Mouse (Mus musculus) monocyte, adult 2 months (primary cell): ENCODE results near the gene Sgip1.

Experiments
- DNase-seq, 2 experiments: peaks; one replicate each; pipeline ENCODE4 v3.0.0; 2022; ENCODE audit warnings: low spot score in 2 of 2, low read depth in 1 of 2

Gene Sgip1

DNA sequence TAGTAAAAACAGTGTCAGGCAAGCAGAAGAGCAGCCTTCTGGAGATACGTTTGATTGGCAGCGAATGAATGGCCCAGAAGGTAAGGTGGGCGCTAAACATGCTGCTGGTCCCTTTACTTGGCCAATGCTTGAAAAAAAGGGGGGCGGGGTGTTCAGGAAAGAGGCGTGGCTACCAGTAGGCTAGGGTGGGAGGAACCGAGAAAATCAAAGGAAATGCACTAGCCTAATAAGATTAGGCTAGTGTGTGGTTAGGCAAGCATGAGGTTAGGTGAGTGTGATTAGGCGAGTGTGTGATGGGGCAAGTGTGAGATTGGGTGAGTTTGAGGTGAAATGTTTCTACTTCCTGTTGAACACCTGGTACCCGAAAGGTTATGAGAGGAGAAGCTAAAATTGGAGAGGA is at the start of gene Sgip1:
TSS of gene Sgip1 (plus strand) at position 11 of the 400 bp plus-strand sequence.
- DNase-seq = no peak

DNA sequence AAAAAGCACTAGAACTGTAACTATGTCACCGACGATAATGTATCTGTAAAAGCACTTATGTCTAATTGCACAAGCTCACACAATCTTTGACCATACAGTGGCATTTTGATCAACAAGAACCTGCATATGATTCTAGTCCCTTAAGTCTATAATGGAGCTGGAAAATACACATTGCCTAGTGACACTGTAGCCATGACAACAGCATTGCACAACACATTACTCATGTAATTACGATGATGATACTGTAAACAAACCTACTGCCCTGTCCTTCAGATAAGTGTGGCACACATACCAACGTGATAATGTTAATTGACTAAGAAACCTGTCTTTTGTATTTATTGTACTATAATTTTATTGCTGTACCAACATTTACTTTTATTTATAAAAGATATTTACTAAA is 49.7 kb upstream of the Sgip1 start:
- no peak for DNase-seq

DNA sequence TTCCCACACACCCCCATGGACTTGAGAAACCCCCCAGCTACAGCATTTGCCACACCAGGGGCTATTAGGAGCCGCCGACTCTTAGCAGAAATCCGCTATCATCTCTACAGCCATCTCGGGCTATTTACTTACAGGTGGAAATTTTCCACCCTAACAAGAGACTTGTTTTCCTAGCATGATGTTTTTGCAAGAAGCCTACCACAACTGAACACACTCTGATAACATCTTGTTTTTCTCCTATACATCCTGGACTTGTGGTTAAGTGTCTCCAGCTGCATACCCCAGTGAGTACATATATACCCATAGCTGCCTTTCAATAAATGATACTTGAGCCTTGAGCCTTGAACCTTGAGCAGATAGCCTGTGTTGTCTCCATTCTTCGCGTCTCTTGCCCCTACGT is 43.1 kb upstream of the Sgip1 start:
- DNase-seq = no peak

DNA sequence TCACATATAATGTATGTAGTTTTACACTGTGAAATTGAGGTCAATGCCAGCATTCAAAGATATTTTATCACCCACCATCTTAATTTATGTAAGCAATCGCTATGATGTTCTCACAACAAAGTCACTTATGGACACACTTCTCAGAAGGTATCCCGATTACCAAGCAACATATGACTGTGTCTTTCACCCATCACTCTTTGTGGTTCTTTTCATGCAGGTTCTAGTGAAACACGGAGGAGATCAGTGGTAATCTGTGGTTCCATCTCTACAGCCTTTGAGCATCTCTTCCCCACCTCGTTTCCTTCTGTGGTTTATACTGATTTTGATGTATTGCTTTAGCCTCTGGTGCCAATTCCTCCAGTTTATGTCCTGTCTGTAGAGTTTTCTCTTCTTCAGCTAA is 29.4 kb upstream of the Sgip1 start:
- no peak for DNase-seq

DNA sequence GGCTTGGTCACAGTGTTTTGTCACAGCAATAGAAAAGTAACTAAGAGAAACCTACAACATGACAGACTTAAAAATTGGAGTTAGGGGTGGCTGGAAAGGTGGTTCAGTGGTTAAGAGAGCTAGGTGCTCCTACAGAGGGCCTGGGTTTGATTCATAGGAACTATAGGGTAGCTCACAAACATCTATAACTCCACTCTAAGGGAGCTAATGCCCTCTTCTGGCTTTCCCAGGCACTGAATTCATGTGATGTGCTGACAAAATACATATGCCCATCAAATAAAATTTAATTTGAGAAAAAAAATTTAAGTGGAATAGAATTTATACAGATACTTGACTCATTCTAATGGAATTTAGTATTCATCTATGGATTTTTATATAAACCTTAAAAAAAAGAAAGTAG is 25.6 kb upstream of the Sgip1 start:
- DNase-seq = no peak

DNA sequence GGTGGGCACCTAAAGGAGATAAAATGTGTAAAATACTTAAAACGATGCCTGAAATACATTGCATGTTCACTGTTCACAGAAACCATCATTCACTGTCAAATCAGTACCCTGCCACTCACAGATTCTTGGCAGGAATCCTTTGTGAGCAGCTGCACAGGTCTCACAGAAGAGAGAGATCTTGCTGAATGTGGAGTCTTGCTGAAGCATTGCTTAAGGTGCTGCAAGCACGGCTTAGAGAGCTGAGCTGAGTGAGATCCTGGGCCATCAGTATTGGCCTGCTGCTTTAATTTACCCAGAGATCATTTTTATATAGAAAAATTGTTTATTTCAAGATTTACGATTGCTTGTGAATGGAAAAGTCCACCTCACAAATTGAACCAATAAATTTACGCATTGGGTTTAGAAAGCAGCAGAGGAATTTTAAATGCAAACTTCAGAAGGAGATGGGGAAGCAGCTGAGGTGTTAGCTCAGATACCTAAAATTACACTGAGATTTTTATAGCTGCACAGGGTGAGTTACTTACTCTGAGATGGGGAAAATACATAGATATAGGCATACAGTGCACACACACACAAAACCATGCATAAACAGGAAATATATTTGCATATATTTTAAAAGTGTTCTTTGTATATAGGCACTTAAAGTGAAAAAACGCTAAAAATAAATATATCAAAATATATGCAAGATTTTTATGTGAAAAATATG is 23.8 kb upstream of the Sgip1 start:
- no peak for DNase-seq

DNA sequence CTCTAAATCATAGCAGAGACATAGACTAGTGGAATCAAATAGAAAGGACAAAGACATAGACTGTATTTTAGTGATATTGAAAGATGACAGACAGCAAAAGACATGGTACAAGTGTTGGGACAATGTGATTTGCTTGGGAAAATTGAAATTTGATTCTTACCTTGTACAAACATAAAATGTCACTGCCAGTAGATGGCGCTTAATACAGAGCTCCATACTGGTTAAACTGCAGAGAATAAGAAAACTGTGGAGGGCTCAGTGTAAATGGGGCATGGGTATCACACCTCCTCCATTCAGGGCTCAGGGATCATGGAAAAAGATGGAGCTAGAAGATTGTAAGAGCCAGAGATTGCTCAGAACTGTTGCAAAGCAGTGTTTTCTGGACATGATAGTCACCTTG is 21.6 kb upstream of the Sgip1 start:
- DNase-seq = no peak

DNA sequence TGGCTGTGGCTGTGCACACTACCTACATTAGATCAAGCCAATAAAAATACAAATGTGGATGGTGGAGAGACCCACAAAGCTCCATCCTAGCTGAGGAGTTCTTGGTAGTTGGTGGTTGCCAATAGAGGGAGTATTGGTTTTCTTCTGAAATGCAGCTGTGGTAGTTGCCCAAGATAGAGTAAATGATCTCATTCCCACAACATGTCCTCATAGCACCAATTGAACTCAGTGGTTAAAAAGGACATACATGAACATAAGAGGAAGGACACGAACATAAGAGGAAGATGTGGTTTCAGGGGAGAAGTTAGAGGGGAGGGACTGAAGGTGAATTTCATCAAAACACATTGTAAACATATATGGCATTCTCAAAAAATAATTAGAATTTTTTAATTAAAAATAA is 21.1 kb upstream of the Sgip1 start:
- DNase-seq = peak in 1 of 2 experiments; percentile 6

DNA sequence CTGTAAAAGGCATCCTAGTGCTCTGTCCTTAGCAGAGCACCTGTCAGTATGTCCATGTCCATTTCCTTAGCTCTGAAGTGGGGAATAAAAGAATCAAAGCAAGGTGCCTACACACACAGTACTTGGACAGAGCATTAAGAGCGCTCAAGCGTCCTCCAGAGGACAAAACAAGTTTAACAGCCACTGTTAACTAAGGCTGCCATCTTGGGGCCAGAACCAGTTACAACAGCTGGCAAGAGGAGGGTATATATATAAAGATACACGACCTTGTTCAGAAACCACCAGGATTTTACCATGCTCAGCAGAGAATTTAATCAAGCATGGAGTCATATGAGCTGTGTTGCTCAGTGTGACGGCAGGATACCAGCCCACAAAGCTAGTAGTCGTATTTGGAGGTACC is 16.7 kb upstream of the Sgip1 start:
- no peak for DNase-seq

DNA sequence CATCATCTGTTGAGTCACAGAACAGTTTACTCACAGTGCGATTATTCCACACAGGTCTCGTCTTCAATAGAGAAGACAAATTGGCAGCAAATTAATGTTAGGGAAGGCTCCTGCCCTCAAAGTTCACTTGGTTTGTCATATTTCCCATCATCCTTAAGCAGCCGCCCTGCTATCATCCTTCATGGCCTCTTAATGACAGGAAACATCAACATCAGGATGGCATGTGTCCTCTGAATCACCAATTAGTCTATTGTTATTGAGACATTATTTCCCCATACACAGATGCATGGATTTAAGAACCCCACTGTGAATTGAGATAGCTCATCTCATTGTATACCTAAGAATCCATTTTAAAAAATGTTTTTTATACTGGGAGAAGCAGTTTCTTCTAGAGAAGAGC is 10.1 kb upstream of the Sgip1 start:
- DNase-seq = no peak

DNA sequence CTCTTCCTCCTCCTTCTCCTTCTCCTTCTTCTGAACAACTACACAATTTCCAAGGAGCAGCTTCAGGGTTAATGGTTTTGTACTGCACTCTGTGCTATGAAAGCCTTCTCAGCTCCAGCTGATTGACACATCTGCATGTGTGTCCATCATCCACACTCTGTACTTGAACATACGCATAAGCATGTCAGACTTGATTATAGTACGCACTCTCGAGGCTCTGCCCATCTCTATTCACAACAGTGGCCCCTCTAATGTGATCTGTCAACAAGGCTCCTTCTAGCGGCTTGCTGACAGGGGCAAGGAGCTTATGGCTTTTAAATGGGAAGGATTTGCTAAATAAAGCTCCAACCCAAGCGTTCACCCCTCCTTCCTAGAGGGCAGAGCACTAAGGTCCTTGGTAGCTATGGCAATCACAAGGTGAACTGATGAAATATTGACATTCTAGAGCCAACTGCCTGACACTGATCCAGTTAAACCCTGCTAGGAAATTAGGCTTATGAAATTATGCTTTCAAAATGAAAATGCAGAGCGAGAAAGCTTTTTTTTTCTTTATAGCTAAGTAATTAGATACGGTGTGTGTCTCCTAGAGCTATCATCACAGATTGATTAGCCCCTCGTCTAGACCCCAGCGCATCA is 7.0 kb upstream of the Sgip1 start:
- no peak for DNase-seq

DNA sequence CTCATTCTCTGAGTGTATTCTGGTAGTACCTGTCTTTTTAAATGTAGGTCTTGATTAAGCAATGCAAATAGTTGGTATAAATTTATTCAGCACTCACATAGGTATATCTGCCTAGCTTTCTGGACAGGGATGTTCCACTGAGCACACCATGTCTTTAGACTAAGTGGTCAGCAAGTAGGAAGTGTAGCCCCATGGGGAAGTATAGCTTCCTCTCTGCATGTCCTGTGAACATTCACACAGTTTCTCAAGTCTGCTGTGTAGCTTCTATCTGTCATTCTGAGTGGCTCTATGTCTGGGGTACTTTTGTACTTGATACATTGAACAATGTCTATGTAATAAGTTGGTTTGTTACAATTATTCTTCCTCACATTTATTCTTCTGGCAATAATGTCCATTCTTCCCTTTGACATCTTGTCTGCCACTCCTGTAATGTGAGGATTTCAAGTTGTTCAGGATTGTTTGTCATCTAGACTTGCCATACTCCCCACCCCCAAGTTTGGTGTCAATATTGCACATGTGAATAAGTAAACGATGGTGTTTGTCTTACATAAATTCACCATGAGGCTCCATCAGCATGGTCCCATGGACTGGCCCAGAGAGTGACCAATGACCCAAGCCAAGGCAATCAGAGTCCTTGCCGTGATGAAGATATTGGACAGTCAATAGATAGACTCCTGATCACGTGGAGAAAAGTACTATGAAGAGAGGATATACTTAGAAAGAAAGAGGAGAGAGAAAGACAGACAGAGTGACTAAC is 12.4 kb downstream of the Sgip1 start:
- no peak for DNase-seq

DNA sequence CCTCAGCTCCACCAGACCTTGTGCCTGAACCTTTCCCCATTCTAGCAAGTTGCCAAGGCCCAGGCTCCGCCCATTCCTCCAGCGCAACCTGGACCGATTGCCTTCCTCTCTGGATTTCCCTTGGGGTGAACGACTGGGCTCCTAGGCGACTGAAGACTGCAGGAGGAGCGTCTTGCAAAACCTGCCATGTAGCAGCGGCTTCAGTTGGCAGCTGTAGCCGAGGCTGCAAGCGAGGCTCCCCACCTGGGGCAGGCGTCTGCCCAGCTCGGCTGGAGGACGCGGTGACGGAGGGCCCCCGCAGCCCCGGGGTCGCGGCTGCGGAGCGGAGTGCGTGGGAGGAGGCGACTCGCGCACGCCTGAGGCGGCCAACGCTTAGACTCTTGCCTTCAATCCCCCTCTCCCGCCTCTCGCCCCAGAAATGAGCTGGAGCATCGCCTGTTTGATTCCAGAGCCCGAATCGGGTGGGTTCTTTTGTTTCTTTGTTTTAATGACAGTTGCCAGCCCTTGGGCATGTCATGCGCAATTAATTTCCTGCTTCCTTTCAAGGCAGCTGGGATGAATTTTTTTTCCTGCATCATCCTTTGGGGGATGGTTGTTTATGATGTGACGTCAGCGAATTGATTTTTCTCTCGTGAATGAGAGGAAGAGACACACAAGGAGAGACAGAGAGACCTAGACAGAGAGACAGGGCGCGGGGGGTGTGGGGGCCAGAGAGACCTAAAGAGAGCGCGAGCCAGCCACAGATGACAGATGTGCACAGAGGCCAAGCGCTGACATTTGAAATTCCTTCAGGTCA is 18.2 kb downstream of the Sgip1 start:
- no peak for DNase-seq

DNA sequence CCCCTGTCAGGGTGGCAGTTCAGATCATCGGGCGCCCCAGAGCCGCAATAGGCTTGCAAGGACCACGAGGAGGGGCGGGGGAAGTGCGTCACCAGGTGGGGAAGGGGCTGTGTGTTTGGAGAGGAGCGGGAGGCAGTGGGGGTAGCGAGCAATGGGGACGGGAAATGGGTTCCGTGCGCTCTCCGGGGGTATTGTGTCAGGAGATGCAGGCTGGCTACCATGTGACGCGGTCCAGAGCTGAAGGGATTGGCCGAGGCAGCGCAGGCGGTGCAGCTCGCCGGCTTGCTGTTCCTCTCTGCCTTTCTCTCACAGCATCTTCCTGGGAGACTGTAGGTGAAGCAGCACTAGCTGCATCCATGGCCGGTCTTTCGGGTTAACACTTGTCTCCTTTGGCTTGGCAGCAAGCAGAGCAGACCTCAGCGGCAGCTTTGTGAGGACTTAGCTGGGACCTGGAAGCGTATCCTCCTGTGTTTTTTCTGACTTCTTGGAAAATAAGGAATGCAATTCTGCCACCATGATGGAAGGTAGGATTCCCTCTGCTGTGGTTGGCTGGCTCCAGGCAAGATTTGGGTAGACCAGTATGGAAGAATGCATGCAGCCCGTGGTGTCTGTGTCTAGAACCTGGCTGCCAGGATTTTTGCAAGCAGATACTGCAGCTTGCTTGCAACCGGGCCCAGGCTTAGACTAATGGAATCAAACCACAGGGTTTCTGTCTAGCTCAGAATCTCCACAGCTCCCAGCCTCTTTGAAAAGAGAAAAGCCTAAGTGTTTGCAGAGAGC is 19.1 kb downstream of the Sgip1 start:
- DNase-seq = no peak

DNA sequence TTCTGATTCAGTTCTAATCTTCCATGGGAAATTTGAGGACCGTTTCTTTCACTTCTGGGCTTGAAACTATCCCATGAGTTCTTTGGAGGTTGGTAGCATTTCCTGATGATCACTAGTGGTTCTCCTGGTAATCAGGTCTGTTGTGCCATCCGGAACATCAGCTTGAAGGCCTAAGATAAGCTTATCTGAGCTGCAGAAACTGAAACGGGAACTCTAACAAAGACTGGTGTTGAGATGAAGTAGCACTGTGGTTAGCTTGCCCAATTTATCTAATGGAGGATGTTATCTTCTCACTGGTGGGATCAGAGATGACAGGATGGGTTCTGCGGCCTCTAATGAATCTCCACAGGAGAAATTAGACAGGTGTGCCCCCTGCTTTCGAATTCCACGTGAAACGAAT is 21.0 kb downstream of the Sgip1 start:
- DNase-seq = no peak

DNA sequence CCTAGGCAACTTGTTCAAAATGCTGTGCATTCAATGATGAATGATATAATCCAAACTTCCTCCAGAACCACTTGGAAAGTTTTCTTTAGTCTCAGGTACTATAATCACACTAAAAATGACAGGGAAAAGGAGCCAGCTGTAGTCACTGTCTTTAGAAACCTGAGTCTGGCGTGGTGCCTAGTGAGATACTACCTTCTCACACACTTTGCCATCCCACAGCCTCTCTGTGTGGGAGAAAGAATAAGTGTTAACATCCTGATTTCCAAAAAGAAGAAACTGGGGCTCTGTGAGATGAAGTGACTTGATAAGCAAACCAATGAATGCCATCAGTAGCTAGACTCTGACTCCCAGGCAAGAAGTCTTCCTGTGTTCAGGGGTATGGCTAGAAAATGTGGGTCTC is 28.0 kb downstream of the Sgip1 start:
- DNase-seq = no peak

DNA sequence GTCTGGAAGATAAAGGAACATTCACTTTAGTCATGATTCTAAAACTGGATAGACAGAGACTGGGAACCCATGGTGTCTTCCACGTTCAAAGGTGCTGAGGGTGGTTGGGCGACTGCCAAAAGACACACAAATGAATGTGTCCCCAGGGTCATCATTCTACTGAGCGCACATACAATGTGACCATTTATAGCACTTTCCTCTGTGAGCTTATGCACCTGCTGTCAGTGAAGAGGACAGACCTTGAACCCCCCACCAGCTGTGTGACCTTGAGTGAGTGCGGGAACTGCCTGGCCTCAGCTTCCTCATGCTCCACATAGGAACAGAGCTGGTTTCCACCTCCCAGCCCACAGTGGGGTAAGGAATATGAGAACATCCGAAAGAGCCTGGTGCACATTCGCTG is 28.8 kb downstream of the Sgip1 start:
- no peak for DNase-seq

DNA sequence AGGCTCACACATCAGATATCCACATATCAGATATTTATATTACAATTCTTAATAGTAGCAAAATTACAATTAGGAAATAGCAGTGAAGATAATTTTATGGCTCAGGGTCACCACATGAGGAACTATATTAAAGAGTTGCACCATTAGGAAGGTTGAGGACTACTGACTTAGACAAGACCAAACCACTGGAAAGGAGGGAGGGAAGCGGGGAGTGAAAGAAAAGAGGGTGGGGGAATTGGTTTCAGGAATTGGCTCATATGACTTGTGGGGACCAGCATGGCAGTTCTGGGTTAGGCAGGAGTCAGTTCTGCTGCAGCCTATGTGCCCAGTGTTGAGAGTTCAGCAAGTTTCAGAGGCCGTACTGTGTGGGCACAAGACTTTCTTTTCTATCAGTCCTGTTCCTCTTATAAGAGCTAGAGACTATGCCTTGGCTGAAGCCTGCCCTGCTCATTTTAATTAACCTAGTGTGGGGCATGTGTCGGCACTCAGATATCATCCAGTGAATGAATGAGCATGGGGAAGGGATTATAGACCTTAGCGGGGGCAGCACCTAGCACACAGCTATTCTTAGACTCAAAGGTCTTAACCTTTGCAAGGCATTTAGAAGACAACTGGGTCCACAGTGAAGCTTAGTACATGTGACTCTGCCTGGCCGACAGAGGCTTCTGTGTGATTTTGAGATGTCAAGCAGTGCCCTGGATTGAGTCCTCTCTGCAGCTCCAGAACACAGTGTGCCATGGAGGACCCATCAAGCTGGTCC is 30.7 kb downstream of the Sgip1 start:
- DNase-seq = no peak

DNA sequence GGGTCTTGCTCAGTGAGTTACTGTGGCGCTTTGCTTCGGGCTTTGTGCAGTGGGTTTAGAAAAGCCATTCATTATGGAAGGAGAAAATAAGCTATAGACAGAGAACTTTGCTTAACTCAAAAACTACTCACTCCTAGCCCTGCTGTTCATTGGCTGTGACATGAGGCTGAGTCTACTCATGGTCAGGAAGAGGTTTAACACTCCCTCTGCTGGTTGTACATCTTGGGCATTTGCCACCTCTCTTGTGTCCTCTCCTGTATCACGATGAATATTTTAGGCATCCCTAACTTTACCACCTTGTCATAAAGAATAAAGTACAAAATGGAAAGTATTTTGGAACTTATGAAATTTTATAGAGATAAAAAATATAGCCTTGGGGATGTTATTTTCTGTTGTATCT is 32.1 kb downstream of the Sgip1 start:
- DNase-seq = no peak

DNA sequence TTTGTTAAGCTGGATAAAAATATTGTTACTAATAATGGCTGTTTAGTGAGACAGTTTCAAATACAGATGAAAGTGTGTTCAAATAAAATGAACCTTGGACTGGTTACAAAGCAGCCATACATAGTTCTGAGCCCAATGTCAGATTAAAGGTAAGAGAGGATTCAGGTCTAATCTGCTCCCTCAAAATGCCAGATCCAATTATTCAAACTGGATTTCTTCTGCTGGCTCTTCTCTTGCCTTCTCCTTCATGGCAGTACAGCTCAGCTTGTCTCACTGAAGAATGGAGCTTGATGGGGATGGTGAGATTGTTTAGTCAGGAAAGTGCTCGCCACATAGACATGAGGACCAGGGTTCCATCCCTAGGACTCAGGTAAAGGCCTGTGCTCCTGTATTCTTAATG is 32.7 kb downstream of the Sgip1 start:
- no peak for DNase-seq
